Mouse (Mus musculus) gonadal fat pad, adult 2 months (tissue): ENCODE measurements around the gene Fermt2. TPM values are rescaled to one million over a fixed set of nuclear protein-coding genes. Genes with fewer than 3 reads are reported as not detected.
"Not testable (repeated sequence)": the region's sequence is repeated elsewhere in the genome, so short reads cannot be mapped to it uniquely, and the experiment has no call there.

ENCODE experiments used
- DNase-seq: peaks from one replicate; pipeline ENCODE4 v3.0.0-alpha.2; 2012; ENCODE audit warnings: low read depth
- polyA plus RNA-seq: library from polyadenylated mRNA; depleted of rRNA; stranded (reverse); fragments of >200 nt; gene quantifications from 2 replicates; pipeline ENCODE4 v1.2.3, GENCODE M21; 2012

The Fermt2 gene
- polyA plus RNA-seq, 1 experiment = 65.2 TPM

DNA sequence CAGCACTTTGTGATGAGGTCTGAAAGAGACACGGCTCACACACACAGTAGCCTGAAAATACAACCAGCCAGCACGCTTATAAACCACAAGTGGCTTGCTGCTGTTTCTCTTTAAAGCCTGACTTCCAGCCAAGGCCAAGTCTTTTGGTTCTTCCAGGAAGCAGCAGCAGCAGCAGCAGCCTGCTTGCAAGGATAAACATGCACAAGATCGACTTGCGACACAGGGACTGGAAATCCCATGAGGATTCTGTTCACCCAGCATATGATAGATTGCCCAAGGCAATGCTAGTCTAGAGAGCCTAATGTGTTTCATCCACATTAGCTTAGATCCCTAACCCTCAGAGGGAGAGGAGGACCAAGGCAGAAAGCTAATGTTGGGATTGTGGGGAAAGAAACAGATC, 22.0 kb downstream of the Fermt2 start:
- peak; percentile 42 for DNase-seq

GRCm38 (mm10) chr14:45507447-45507846, 22.5 kb downstream of the Fermt2 start:
- no peak for DNase-seq

GRCm38 (mm10) chr14:45507032-45507431, 22.9 kb downstream of the Fermt2 start:
- DNase-seq = no peak

DNA sequence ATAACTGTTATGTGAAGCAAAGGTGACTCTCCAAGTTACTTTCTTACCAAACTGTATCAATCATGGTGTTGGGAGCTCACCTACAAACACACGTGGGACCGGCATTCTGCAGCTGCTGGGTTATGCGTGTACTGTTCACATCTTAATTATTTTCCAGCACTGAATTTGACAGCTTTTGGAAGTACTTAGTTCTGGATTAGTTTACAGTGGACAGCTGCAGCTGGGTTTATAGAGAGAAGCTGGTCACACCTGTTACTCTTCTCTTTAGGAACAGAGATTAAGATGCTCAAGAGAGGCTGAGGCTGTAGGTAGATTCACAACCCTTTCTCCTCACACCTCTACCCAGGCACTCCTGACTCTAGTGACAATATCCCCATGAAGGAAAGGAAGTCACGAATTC, 23.8 kb downstream of the Fermt2 start:
- DNase-seq = no peak

DNA sequence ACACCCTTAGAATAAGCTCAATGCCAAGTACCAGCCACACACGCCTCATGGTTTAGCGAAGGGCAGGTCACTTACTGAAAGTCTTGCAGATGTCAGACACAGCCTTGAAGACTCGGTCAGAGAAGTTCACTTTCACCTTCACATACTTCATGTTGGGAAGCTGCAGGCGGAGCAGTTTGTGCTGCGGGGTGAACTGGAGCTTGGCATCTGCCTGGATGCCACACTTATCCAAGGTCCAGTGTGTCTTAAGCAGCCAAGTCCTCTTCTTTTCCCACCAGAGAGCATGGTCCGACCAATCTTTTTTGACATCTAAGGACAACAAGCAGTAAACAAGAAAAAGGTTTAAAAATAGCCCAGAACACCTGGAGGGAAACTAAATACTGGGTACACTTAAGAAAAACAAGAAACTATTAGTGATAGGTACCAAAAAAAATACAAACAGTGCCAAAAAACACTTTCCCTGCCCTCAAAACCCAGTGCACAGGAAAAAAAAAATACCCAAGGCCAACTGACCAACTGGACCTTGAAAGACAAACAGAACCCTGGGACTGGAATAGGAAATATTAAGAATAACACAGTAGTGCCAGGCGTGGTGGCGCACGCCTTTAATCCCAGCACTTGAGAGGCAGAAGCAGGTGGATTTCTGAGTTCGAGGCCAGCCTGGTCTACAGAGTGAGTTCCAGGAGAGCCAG, 25.4 kb downstream of the Fermt2 start:
- DNase-seq = no peak

- no peak for DNase-seq
These were observed 26.0 kb downstream of the Fermt2 start for GRCm38 (mm10) chr14:45503934-45504333.

DNA sequence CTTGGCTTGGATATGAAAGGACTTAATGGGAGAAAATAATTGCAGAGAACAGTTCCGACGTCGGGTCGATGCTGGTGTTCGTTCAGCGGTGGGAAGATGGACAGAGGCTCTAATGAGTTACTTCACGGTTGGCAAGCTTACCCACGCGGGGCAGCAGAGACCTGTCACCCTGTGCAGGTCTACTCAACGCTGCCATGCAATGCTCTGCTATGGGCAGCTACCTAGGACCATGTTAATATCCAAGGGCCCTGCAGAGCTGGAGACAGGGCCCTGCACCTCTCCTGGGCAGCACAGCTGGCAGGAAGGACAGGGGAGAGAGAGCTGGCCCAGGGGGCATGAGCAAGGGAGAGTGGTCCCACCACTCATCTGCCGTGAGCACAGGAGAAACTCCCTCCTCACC, 29.9 kb downstream of the Fermt2 start:
- DNase-seq = no peak

GRCm38 (mm10) chr14:45497116-45497515, 32.8 kb downstream of the Fermt2 start:
- no peak for DNase-seq

- not testable (repeated sequence) for DNase-seq
These were observed 34.1 kb downstream of the Fermt2 start for GRCm38 (mm10) chr14:45495810-45496209.

- DNase-seq = no peak
These were observed 36.0 kb downstream of the Fermt2 start for GRCm38 (mm10) chr14:45493891-45494290.

DNA sequence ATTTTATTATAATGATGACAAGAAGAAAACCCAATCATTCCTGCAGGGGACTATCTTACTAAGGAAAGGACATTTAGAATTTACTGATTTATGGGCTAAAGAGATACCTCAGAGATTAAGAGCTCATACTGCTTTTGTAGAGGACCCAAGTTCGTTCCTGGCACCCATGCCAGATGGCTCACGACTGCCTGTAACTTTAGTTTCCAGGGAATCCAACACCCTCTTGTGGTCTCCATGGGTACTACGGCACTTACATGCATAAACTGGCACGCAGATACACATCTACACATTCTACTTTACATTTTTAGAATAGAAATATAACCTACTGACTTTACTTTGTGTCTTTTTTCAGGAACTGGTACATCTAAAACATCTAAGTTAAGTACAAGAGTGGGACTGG, 37.2 kb downstream of the Fermt2 start:
- no peak for DNase-seq

DNA sequence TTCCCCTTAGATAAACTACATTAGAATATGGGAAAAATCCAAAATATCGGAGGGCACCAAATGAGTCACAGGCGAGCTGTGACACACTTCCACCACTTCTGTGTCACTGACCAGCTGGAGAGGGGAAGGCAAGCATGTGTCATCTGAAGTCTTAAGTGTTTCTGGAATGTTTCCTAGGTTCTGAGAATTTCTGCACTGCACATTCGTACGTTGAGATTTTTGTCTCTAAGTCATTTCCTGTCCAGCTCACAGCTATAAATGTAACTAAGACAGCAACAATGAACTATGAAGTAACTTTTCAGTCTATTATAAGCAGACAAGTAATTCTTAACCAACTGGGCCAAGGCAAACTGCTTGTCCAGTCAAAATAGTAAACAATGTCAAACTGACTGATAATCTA, 37.9 kb downstream of the Fermt2 start:
- no peak for DNase-seq

DNA sequence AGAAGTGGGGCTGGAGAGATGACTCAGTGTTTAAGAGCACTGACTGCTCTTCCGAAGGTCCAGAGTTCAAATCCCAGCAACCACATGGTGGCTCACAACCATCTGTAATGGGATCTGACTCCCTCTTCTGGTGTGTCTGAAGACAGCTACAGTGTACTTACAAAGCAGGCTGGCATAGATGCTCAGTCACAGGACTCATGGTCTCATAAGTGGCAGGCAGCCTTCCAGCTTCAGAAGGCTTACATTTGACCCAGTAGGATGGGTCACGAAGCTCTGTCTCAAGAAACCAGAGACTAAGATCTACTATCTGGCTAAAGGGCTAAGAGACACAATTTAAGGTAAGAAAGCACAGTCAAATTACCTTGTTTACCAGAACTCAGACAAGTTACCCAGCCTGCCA, 42.7 kb downstream of the Fermt2 start:
- not testable (repeated sequence) for DNase-seq

- DNase-seq = not testable (repeated sequence)
These were observed 46.6 kb downstream of the Fermt2 start for GRCm38 (mm10) chr14:45483361-45483760.

DNA sequence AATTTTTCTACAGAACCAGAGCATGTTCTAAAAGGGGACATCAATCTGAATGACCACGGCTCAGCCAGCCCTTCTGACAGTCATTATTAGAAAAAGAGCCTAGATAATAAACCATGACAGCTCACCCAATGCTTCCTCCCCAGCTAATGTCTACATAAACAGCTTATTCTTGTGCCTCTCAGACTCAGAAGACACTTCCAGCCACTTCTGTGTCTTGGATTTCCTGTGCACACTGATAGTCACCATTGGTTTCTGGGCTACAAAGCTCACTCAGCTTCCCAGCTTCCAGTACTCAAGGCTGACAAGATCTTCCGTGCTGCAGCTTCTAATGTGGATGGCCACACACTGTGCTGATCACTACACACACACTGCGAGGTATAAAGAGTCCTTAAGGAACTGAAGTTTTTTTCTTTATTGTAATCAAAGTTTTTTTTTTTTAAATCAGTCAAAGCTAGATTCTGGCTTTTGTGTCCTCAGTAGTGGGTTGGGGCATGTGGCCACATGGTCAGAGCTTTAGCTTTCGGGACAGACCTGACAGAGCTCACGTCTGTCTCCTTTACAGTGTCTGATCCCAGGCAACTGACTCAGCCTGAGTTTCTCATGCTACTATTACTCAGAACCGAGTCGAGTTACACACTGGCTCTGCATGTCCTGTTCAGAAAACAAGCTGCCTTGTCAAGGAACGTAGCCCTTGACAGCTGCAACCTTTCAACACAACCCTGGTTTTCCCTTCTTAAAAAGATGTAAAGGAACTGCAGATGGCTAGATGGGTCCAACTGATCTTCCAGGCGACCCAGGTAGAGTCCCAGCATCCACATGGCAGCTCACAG, 50.7 kb downstream of the Fermt2 start:
- DNase-seq = no peak

DNA sequence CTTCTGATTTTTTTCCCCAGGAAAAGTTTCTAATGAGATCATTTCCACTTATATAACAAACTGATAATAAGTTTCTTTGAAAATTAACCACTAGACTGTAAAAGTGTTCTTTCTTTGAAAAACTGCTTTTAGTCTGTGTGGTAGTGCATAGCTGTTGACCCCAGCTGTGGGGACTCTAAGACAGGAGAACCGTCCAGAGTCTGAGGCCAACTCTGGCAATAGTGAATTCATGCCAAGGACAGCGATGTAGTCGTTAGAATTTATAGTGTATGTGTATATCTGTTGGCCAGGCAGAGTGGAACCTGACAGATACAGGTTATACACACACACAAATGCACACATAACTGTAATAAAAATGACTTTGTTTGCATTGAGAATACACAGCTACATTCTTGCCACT, 51.4 kb downstream of the Fermt2 start:
- DNase-seq = no peak

GRCm38 (mm10) chr14:45477651-45478050, 52.3 kb downstream of the Fermt2 start:
- DNase-seq = no peak

DNA sequence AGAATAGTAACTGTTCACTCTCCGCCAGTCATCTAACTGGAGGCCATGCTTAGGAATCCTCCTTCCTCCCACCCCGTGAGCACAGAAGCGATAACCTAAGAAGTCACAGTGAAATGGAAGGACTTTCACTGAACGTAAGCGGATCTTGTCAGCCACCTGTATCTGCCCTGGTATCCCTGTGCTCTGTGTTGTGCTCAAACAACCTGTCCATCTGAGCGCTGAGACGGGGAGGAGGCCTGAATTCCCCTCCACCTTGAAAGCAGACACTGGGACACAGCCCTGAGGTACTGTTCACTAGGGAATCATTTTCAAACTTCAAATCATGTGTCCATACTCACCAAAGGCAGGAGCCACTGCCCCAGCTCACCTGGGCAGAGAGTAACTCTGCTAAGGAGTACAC, 52.9 kb downstream of the Fermt2 start:
- no peak for DNase-seq

DNA sequence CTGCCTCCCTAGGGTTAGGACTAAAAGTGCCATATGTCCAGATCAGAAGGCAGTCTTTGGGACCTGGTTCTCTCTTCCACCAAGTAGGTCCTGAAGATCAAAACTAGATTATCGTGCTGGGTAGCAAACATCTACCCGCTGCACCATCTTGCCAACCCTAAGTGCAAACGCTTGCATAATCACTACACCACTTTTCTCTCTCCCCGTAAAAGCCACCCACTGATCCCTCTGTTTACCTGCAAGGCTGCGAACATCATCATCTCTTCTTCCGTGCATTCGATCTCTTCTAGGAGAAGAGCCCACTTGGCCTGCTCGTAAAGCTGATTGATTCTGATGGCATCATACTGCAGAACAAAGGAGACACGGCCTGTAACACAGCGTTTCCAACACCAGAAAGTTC, 57.4 kb downstream of the Fermt2 start:
- no peak for DNase-seq

DNA sequence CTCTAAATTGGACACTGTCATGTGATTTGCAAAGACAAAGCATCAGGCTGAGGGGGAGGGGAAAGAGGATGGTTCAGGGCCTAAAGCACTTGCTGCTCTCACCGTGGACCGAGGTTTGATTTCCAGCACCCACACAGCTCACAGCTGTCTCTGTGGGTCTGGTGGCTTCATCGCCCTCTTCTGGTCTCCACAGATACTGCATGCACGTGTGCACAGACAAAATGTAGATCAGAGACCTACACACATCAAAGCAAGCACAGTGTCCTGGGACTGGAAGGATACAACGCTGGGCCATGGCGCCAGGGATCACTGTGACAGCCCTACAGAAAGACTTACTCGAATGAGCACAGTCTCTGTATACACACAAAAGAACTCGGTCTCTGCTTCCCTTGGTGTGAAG, 60.5 kb downstream of the Fermt2 start:
- no peak for DNase-seq

- not testable (repeated sequence) for DNase-seq
These were observed 63.5 kb downstream of the Fermt2 start for GRCm38 (mm10) chr14:45466371-45466770.

GRCm38 (mm10) chr14:45464036-45465035, 65.6 kb downstream of the Fermt2 start:
- no peak for DNase-seq
